Mouse (Mus musculus): ENCODE measurements around the gene Clhc1. TPM values are rescaled to one million over a fixed set of nuclear protein-coding genes. Genes with fewer than 3 reads are reported as not detected.

The Clhc1 gene
- polyA plus RNA-seq, 1 experiment, result not detected

- H3K79me3 ChIP-seq (ENCODE audit: low read depth), result no peaks in the 10 kb centered on the region
- H3K4me3 ChIP-seq (ENCODE audit: insufficient read depth, poor library complexity, severe bottlenecking), result no peak overlapping the region
- H3K79me2 ChIP-seq (ENCODE audit: control insufficient read depth, insufficient read depth), result no peaks in the 10 kb centered on the region
- TF ChIP-seq USF1 (IDR thresholded peaks at IDR 0.05; ENCODE audit: low read depth) (no peak), MAX (IDR thresholded peaks at IDR 0.05) (no peak), CTCF (IDR thresholded peaks at IDR 0.05; ENCODE audit: control insufficient read depth, insufficient read depth, insufficient read length) (no peak), FOSL1 (IDR thresholded peaks at IDR 0.05; ENCODE audit: insufficient read depth, low read length, poor library complexity, severe bottlenecking) (no peak), MYOG (IDR thresholded peaks at IDR 0.05; ENCODE audit: control insufficient read depth, extremely low read depth, insufficient read length) (no peak)
- H3K27me3 ChIP-seq (ENCODE audit: control insufficient read depth, insufficient read depth, insufficient read length), result no peaks in the 10 kb centered on the region
- H3K36me3 ChIP-seq (ENCODE audit: control insufficient read depth, insufficient read depth), result no peaks in the 10 kb centered on the region
- H3ac ChIP-seq (ENCODE audit: control insufficient read depth, insufficient read length, low read depth), result no peak overlapping the region
These were observed 75.6 kb downstream of the Clhc1 start for GRCm38 (mm10) chr11:29623327-29623726.

- Histone ChIP-seq H3K36me3 (ENCODE audit: control insufficient read depth, insufficient read depth) (no peaks in the 10 kb centered on the region), H3K79me3 (ENCODE audit: low read depth) (no peaks in the 10 kb centered on the region), H3K27me3 (ENCODE audit: control insufficient read depth, insufficient read depth, insufficient read length) (no peaks in the 10 kb centered on the region), H3K79me2 (ENCODE audit: control insufficient read depth, insufficient read depth) (no peaks in the 10 kb centered on the region), H3ac (ENCODE audit: control insufficient read depth, insufficient read length, low read depth) (no peak overlapping the region), H3K4me3 (ENCODE audit: insufficient read depth, poor library complexity, severe bottlenecking) (no peak overlapping the region)
- TF ChIP-seq MYOD1 (IDR thresholded peaks at IDR 0.05; ENCODE audit: control insufficient read depth, insufficient read length, low read depth) (no peak), FOSL1 (IDR thresholded peaks at IDR 0.05; ENCODE audit: insufficient read depth, low read length, poor library complexity, severe bottlenecking) (no peak), MYOG (IDR thresholded peaks at IDR 0.05; ENCODE audit: control insufficient read depth, extremely low read depth, insufficient read length) (no peak)
These were observed 78.8 kb downstream of the Clhc1 start for GRCm38 (mm10) chr11:29626541-29626940.

- TF ChIP-seq MAX (IDR thresholded peaks at IDR 0.05), result no peak
- H3K79me2 ChIP-seq (ENCODE audit: control insufficient read depth, insufficient read depth), result no peaks in the 10 kb centered on the region
- H3K79me3 ChIP-seq (ENCODE audit: low read depth), result no peaks in the 10 kb centered on the region
- no peak overlapping the region for H3ac ChIP-seq (ENCODE audit: control insufficient read depth, insufficient read length, low read depth)
- no peak overlapping the region for H3K4me3 ChIP-seq (ENCODE audit: insufficient read depth, poor library complexity, severe bottlenecking)
- no peaks in the 10 kb centered on the region for H3K27me3 ChIP-seq (ENCODE audit: control insufficient read depth, insufficient read depth, insufficient read length)
- no peaks in the 10 kb centered on the region for H3K36me3 ChIP-seq (ENCODE audit: control insufficient read depth, insufficient read depth)
These were observed 80.0 kb downstream of the Clhc1 start for GRCm38 (mm10) chr11:29627706-29628105.

Other genes with a start within 250 kb of the Clhc1 start
- 3.4 TPM for gene Ccdc88a, start 174.3 kb upstream of the Clhc1 start, polyA plus RNA-seq (2012; fragmentation: generic; extraction: Trizol)
- 9.3 TPM for gene Prorsd1, start 32.9 kb upstream of the Clhc1 start, polyA plus RNA-seq (2012; fragmentation: generic; extraction: Trizol)
- gene Mtif2, start 21.5 kb upstream of the Clhc1 start, polyA plus RNA-seq (2012; fragmentation: generic; extraction: Trizol), result 4.9 TPM
- gene Rps27a, start 159 bp downstream of the Clhc1 start, polyA plus RNA-seq (2012; fragmentation: generic; extraction: Trizol), result 1,903 TPM
- gene Rtn4, start 145.0 kb downstream of the Clhc1 start, polyA plus RNA-seq (2012; fragmentation: generic; extraction: Trizol), result 213 TPM